13 mouse cellular contexts compared by ENCODE assay signal in genomic region chr8:25358539-25359165, GRCm38 (mm10).
DNase-seq lines count a peak whose midpoint lies in the region; ATAC-seq and TF ChIP-seq lines count a peak whose summit lies in the region.
"Had no signal": no experiment of that assay in that cellular context is flagged by ENCODE, and none has a peak within 500 bp of the region (broad histone marks: within the 10 kb centered on the region; RNA-seq: fewer than 3 reads in every experiment).

No protein-coding gene starts in this region.

- no peaks in the 10 kb centered on the region for H3K9me3 ChIP-seq in forebrain, embryonic 15.5 days
- H3K9me3 ChIP-seq in forebrain, embryonic 11.5 days (ENCODE audit: control insufficient read depth, low read length): no peaks in the 10 kb centered on the region

- no peak for DNase-seq in forebrain, embryonic 11.5 days (ENCODE audit: low spot score)
- DNase-seq in cerebellum, adult 8-10 months: peak; percentile 59
- DNase-seq in layer of hippocampus, adult 2 months (ENCODE audit: low spot score in 2 of 2): peak; percentile 60 to 87
- DNase-seq in left cerebral cortex, postnatal 4 days: peak; percentile 71
- DNase-seq in kidney, adult 9 months: no peak
- no peak for DNase-seq in thymus, adult 18-20 months
- DNase-seq in thymus, postnatal 10 days (ENCODE audit: low spot score in 2 of 2): no peak
- DNase-seq: adrenal gland, postnatal 14 days; gastrocnemius, postnatal 14 days had no signal

- H3K27me3 ChIP-seq in forebrain, embryonic 15.5 days: no peaks in the 10 kb centered on the region
- 0 out of 2 replicates have a peak, but pooled peaks cover 2% of the 10 kb centered on the region for H3K27me3 ChIP-seq in forebrain, embryonic 11.5 days (ENCODE audit: control insufficient read depth, insufficient read depth, low read length)
- H3K27me3 ChIP-seq: limb, embryonic 12.5 days had no signal

- no peak for TF ChIP-seq CTCF in layer of hippocampus, adult 2 months (conservative IDR thresholded peaks at IDR 0.05)

- ATAC-seq in forebrain, embryonic 15.5 days (replicated peaks): peak; percentile 78; the same call in 1 of the 2 replicates
- no peak for ATAC-seq in forebrain, embryonic 11.5 days (replicated peaks; ENCODE audit: low FRiP score)
- ATAC-seq: inflammation-experienced regulatory T-cells, adult 6 months had no signal

- H3K4me1 ChIP-seq in forebrain, embryonic 15.5 days: peaks cover 8% of the 10 kb centered on the region
- 0 out of 2 replicates have a peak, but pooled peaks cover 4% of the 10 kb centered on the region for H3K4me1 ChIP-seq in forebrain, embryonic 11.5 days (replicated peaks; ENCODE audit: control insufficient read depth, insufficient read depth, low read length)

- no peak overlapping the region for H3K4me2 ChIP-seq in forebrain, embryonic 15.5 days (replicated peaks)
- no peak overlapping the region for H3K4me2 ChIP-seq in forebrain, embryonic 11.5 days (ENCODE audit: low read depth, low read length, severe bottlenecking)
- H3K4me2 ChIP-seq: limb, embryonic 12.5 days; neural tube, embryonic 12.5 days had no signal

- intact Hi-C loops in left cerebral cortex, postnatal 4 days (cut with DNase I): no loop called here

- H3K4me3 ChIP-seq in forebrain, embryonic 15.5 days: no peak overlapping the region
- H3K4me3 ChIP-seq in forebrain, embryonic 11.5 days (ENCODE audit: low read depth, low read length): no peak overlapping the region
- H3K4me3 ChIP-seq in layer of hippocampus, adult 2 months: no peak overlapping the region
- H3K4me3 ChIP-seq: limb, embryonic 12.5 days; neural tube, embryonic 12.5 days had no signal

- no peak overlapping the region for H3K9ac ChIP-seq in forebrain, embryonic 15.5 days (replicated peaks)
- no peak overlapping the region for H3K9ac ChIP-seq in forebrain, embryonic 11.5 days (ENCODE audit: low read length)
- H3K9ac ChIP-seq: limb, embryonic 12.5 days; neural tube, embryonic 12.5 days had no signal

- 72% methylated on average over 12 of the region's 12 CpGs for WGBS in forebrain, embryonic 15.5 days
- 93% methylated on average over 12 of the region's 12 CpGs for WGBS in forebrain, embryonic 11.5 days

- H3K36me3 ChIP-seq in forebrain, embryonic 15.5 days: no peaks in the 10 kb centered on the region
- H3K36me3 ChIP-seq in forebrain, embryonic 11.5 days (ENCODE audit: control insufficient read depth, insufficient read depth, low read length): no peaks in the 10 kb centered on the region
- H3K36me3 ChIP-seq: limb, embryonic 12.5 days; neural tube, embryonic 12.5 days had no signal

- peak overlapping the region; percentile 1; the same call in 1 of the 2 replicates for H3K27ac ChIP-seq in forebrain, embryonic 15.5 days (replicated peaks)
- H3K27ac ChIP-seq in forebrain, embryonic 11.5 days (ENCODE audit: low read depth, low read length): no peak overlapping the region
- H3K27ac ChIP-seq in layer of hippocampus, adult 2 months: peak overlapping the region; percentile 72
- H3K27ac ChIP-seq: limb, embryonic 12.5 days; neural tube, embryonic 12.5 days had no signal

Comparison
In these comparisons a context has a peak if more than half of its experiments do, and no peak if none do; other contexts are left out.
1. DNase-seq: peak in cerebellum, adult 8-10 months (single experiment), layer of hippocampus, adult 2 months (2 of 2) and left cerebral cortex, postnatal 4 days (single experiment); none in forebrain, embryonic 11.5 days (single experiment), kidney, adult 9 months (single experiment), thymus, adult 18-20 months (0 of 2) and thymus, postnatal 10 days (0 of 2).